Mouse (Mus musculus) thymus, adult 2 months (tissue): Measurements from ENCODE around the gene Rap1gap2. TPM values are rescaled to one million over a fixed set of nuclear protein-coding genes. Genes with fewer than 3 reads are reported as not detected.

Source experiments
- DNase-seq: peaks from one replicate; pipeline ENCODE4 v3.0.0; 2021
- H3K27ac ChIP-seq: fragments of 200-500 bp; 2 replicates; pipeline ENCODE4 v1.5.1; 2012; ENCODE audit warnings: low read length, control low read depth; ENCODE audit not compliant: control insufficient read depth, insufficient read depth
- H3K27me3 ChIP-seq: fragments of 200-500 bp; 2 replicates; pipeline ENCODE4 v1.6.1; 2012; ENCODE audit warnings: mild to moderate bottlenecking, low read length, moderate library complexity, mixed read lengths; ENCODE audit not compliant: control insufficient read depth, insufficient read depth
- H3K36me3 ChIP-seq: fragments of 200-500 bp; 2 replicates; pipeline ENCODE4 v1.6.1; 2012; ENCODE audit warnings: mild to moderate bottlenecking, low read length, moderate library complexity; ENCODE audit not compliant: control insufficient read depth, insufficient read depth
- H3K4me1 ChIP-seq: fragments of 200-500 bp; replicated peaks from 2 replicates; pipeline ENCODE4 v1.6.1; 2012; ENCODE audit warnings: low read length; ENCODE audit not compliant: control insufficient read depth, insufficient read depth
- H3K4me3 ChIP-seq: fragments of 200-500 bp; 2 replicates; pipeline ENCODE4 v1.5.1; 2012; ENCODE audit warnings: mild to moderate bottlenecking, low read length, control low read depth, moderate library complexity; ENCODE audit not compliant: control insufficient read depth, insufficient read depth
- CTCF ChIP-seq: fragments of 200-500 bp; IDR thresholded peaks from 2 replicates; pipeline ENCODE4 v1.5.1; 2012; ENCODE audit warnings: mild to moderate bottlenecking, control low read depth, low read length, moderate library complexity, borderline replicate concordance; ENCODE audit not compliant: control insufficient read depth, poor library complexity, insufficient read depth; ENCODE audit errors: extremely low read depth
- POLR2A ChIP-seq: fragments of 200-500 bp; IDR thresholded peaks from 2 replicates; pipeline ENCODE4 v1.6.1; 2012; ENCODE audit warnings: mild to moderate bottlenecking, low read length, control low read depth, moderate library complexity; ENCODE audit not compliant: control insufficient read depth, poor library complexity, insufficient read depth; ENCODE audit errors: extremely low read depth
- WGBS: fragments of 180-500 bp; shearing (Covaris S2); methylation state at CpG from one replicate; pipeline ENCODE4 v1.1.7; 2018; 5-methylcytosine and 5-hydroxymethylcytosine counted together
- polyA plus RNA-seq: library from polyadenylated mRNA; depleted of rRNA; stranded (reverse); fragments of >200 nt; gene quantifications from 2 replicates; pipeline ENCODE4 v1.2.3, GENCODE M21; 2012

Gene Rap1gap2
- polyA plus RNA-seq, 1 experiment: 7.0 TPM

- 88% methylated on average over 6 of the region's 6 CpGs for WGBS
- Histone ChIP-seq H3K4me3 (no peak overlapping the region), H3K4me1 (no peaks in the 10 kb centered on the region), H3K36me3 (no peaks in the 10 kb centered on the region), H3K27ac (no peak overlapping the region), H3K27me3 (no peaks in the 10 kb centered on the region)
- no peak for DNase-seq
- TF ChIP-seq POLR2A: no peak
- TF ChIP-seq CTCF: no peak
Measured at GRCm38 (mm10) chr11:74443147-74443923, 167.4 kb downstream of the Rap1gap2 start.

GRCm38 (mm10) chr11:74442396-74442795, 168.3 kb downstream of the Rap1gap2 start:
- Histone ChIP-seq H3K27ac (no peak overlapping the region), H3K27me3 (no peaks in the 10 kb centered on the region), H3K36me3 (no peaks in the 10 kb centered on the region), H3K4me1 (no peaks in the 10 kb centered on the region), H3K4me3 (no peak overlapping the region)
- DNase-seq: no peak
- TF ChIP-seq POLR2A (no peak), CTCF (no peak)
- 95% methylated on average over 4 of the region's 4 CpGs for WGBS

GRCm38 (mm10) chr11:74440112-74440511, 170.6 kb downstream of the Rap1gap2 start:
- no peak overlapping the region for H3K27ac ChIP-seq
- no peaks in the 10 kb centered on the region for H3K27me3 ChIP-seq
- H3K36me3 ChIP-seq: no peaks in the 10 kb centered on the region
- H3K4me3 ChIP-seq: no peak overlapping the region
- 91% methylated on average over 8 of the region's 8 CpGs for WGBS
- no peaks in the 10 kb centered on the region for H3K4me1 ChIP-seq
- no peak for DNase-seq
- TF ChIP-seq POLR2A (no peak), CTCF (no peak)

- Histone ChIP-seq H3K4me3 (no peak overlapping the region), H3K27ac (no peak overlapping the region), H3K27me3 (no peaks in the 10 kb centered on the region), H3K4me1 (no peaks in the 10 kb centered on the region), H3K36me3 (no peaks in the 10 kb centered on the region)
- DNase-seq: no peak
- no peak for TF ChIP-seq POLR2A
- TF ChIP-seq CTCF: no peak
- WGBS: 84% methylated on average over 6 of the region's 6 CpGs
Measured at GRCm38 (mm10) chr11:74439202-74439601, 171.5 kb downstream of the Rap1gap2 start.

- Histone ChIP-seq H3K27ac (no peak overlapping the region), H3K27me3 (no peaks in the 10 kb centered on the region), H3K36me3 (no peaks in the 10 kb centered on the region), H3K4me3 (no peak overlapping the region), H3K4me1 (no peaks in the 10 kb centered on the region)
- TF ChIP-seq POLR2A (no peak), CTCF (no peak)
- DNase-seq: no peak
- 96% methylated on average over 4 of the region's 4 CpGs for WGBS
Measured at GRCm38 (mm10) chr11:74438249-74438648, 172.5 kb downstream of the Rap1gap2 start.

- H3K4me3 ChIP-seq: no peak overlapping the region
- no peak for TF ChIP-seq POLR2A
- TF ChIP-seq CTCF: no peak
- 93% methylated on average over 2 of the region's 2 CpGs for WGBS
- H3K27ac ChIP-seq: no peak overlapping the region
- H3K27me3 ChIP-seq: no peaks in the 10 kb centered on the region
- H3K4me1 ChIP-seq: no peaks in the 10 kb centered on the region
- no peak for DNase-seq
- H3K36me3 ChIP-seq: no peaks in the 10 kb centered on the region
Measured at GRCm38 (mm10) chr11:74435366-74435765, 175.3 kb downstream of the Rap1gap2 start.
